Mouse (Mus musculus) lung, postnatal 0 days (tissue): ENCODE results near the gene Igfbp4.

Experiments
- CTCF ChIP-seq: IDR thresholded peaks from 2 replicates; pipeline ENCODE4 v1.5.1; 2016; ENCODE audit warnings: antibody characterized with exemption, mild to moderate bottlenecking
- EP300 ChIP-seq: IDR thresholded peaks from 2 replicates; pipeline ENCODE4 v1.6.1; 2016; ENCODE audit warnings: antibody characterized with exemption, mild to moderate bottlenecking, control low read depth

- TF ChIP-seq EP300 (no peak), CTCF (peak; percentile 46)
Measured at GRCm38 (mm10) chr11:99041051-99041729, at the start of gene Igfbp4.
